ENCODE assay signal across 28 mouse cellular contexts in the genomic region with DNA sequence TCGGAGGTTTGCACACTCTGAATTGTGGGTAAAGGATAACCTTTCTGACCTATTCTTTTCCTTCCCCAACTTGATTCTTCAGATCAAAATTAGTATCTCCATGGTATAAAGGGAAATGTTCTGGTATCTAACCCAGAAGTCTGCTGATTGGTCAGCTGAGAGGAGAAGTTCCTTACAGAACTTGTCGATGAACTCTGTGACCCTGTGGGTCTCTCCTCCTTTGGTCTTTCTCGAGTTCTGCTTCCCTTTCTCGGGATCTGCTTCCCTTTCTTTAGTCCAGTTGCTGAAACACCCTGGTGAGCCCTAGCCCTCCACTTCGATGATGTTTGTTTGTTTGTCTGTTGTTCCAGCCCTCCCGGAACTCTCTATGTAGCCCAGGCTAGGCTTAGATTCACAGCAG. TPM values are rescaled to one million over a fixed set of nuclear protein-coding genes. Genes with fewer than 3 reads are reported as not detected.
DNase-seq lines count a peak whose midpoint lies in the region; ATAC-seq and TF ChIP-seq lines count a peak whose summit lies in the region.
"Had no signal": no experiment of that assay in that cellular context is flagged by ENCODE, and none has a peak within 500 bp of the region (broad histone marks: within the 10 kb centered on the region; RNA-seq: fewer than 3 reads in every experiment).

No protein-coding gene starts in this region.

- H3K4me2 ChIP-seq in liver, postnatal 0 days (ENCODE audit: low read depth, low read length), result no peak overlapping the region
- no peak overlapping the region for H3K4me2 ChIP-seq in liver, embryonic 11.5 days
- H3K4me2 ChIP-seq: embryonic facial prominence, embryonic 12.5 days; heart, embryonic 12.5 days; hindbrain, embryonic 13.5 days; limb, embryonic 13.5 days; liver, embryonic 15.5 days; midbrain, embryonic 11.5 days had no signal

- no peak overlapping the region for H3K9ac ChIP-seq in liver, postnatal 0 days (replicated peaks)
- no peak overlapping the region for H3K9ac ChIP-seq in liver, embryonic 11.5 days (ENCODE audit: low read depth, low read length)
- H3K9ac ChIP-seq: embryonic facial prominence, embryonic 12.5 days; forebrain, postnatal 0 days; heart, embryonic 12.5 days; hindbrain, embryonic 13.5 days; limb, embryonic 13.5 days; liver, embryonic 15.5 days had no signal

- H3K27me3 ChIP-seq in liver, postnatal 0 days (ENCODE audit: insufficient read depth, low read length), result no peaks in the 10 kb centered on the region
- no peaks in the 10 kb centered on the region for H3K27me3 ChIP-seq in liver, embryonic 11.5 days (replicated peaks; ENCODE audit: control insufficient read depth, insufficient read depth, low read length)
- H3K27me3 ChIP-seq: embryonic facial prominence, embryonic 12.5 days; heart, embryonic 12.5 days; hindbrain, embryonic 13.5 days; limb, embryonic 13.5 days; liver, embryonic 15.5 days had no signal

- no peak overlapping the region for H3K4me3 ChIP-seq in liver, postnatal 0 days (ENCODE audit: low read depth, low read length)
- no peak overlapping the region for H3K4me3 ChIP-seq in liver, embryonic 11.5 days (ENCODE audit: low read depth, low read length)
- H3K4me3 ChIP-seq: embryonic facial prominence, embryonic 12.5 days; heart, embryonic 12.5 days; hindbrain, embryonic 13.5 days; limb, embryonic 13.5 days; liver, embryonic 15.5 days had no signal

- TF ChIP-seq EP300 in liver, postnatal 0 days (IDR thresholded peaks at IDR 0.05; ENCODE audit: low read depth), result no peak

- ATAC-seq in liver, postnatal 0 days, result peak; percentile 44; the same call in 1 of the 2 replicates
- ATAC-seq in liver, embryonic 11.5 days (replicated peaks; ENCODE audit: low FRiP score), result no peak
- peak; percentile 60; the same call in 1 of the 2 replicates for ATAC-seq in common myeloid progenitor, adult 5-6 weeks (replicated peaks; ENCODE audit: low read depth, poor library complexity, severe bottlenecking)
- ATAC-seq: CD4-positive, CD25-positive, alpha-beta regulatory T cell, adult 4 months; forebrain, postnatal 0 days had no signal

- peak; percentile 4 to 48 for DNase-seq in heart, adult 9 months (ENCODE audit: low spot score in 2 of 2)
- no peak for DNase-seq in heart, postnatal 36 days
- no peak for DNase-seq in liver, postnatal 0 days
- no peak for DNase-seq in liver, embryonic 11.5 days (ENCODE audit: low spot score)
- peak; percentile 24 to 42 for DNase-seq in monocyte, adult 2 months (ENCODE audit: low read depth in 1 of 2, low spot score in 2 of 2)
- no peak for DNase-seq in testis, postnatal 10 days (ENCODE audit: low spot score)
- DNase-seq: adrenal gland, postnatal 25 days; cerebellum, postnatal 10 days; forebrain, postnatal 0 days; gastrocnemius, postnatal 36 days; heart, postnatal 10 days; kidney, adult 8-10 months; kidney, postnatal 25 days; lung, postnatal 4 days; thymus, postnatal 14 days had no signal

- TF ChIP-seq CTCF in liver, postnatal 0 days (IDR thresholded peaks at IDR 0.05; ENCODE audit: low read depth), result no peak

- WGBS in liver, postnatal 0 days (ENCODE audit: insufficient replicate concordance), result 43% methylated on average over 6 of the region's 6 CpGs
- 48% methylated on average over 6 of the region's 6 CpGs for WGBS in liver, embryonic 11.5 days

- no peaks in the 10 kb centered on the region for H3K36me3 ChIP-seq in liver, postnatal 0 days (replicated peaks; ENCODE audit: insufficient read depth, low read length)
- H3K36me3 ChIP-seq in liver, embryonic 11.5 days (ENCODE audit: control insufficient read depth, insufficient read depth, low read length), result no peaks in the 10 kb centered on the region
- H3K36me3 ChIP-seq: embryonic facial prominence, embryonic 12.5 days; heart, embryonic 12.5 days; hindbrain, embryonic 13.5 days; limb, embryonic 13.5 days; liver, embryonic 15.5 days had no signal

- H3K9me3 ChIP-seq in liver, postnatal 0 days (ENCODE audit: low read length), result no peaks in the 10 kb centered on the region
- H3K9me3 ChIP-seq in liver, embryonic 11.5 days (ENCODE audit: control insufficient read depth, low read length), result no peaks in the 10 kb centered on the region
- H3K9me3 ChIP-seq: embryonic facial prominence, embryonic 12.5 days; heart, embryonic 12.5 days; hindbrain, embryonic 13.5 days; limb, embryonic 13.5 days; liver, embryonic 15.5 days had no signal

- no peaks in the 10 kb centered on the region for H3K4me1 ChIP-seq in liver, postnatal 0 days (ENCODE audit: insufficient read depth)
- no peaks in the 10 kb centered on the region for H3K4me1 ChIP-seq in liver, embryonic 11.5 days (replicated peaks; ENCODE audit: control insufficient read depth, insufficient read depth, low read length)
- H3K4me1 ChIP-seq: embryonic facial prominence, embryonic 12.5 days; heart, embryonic 12.5 days; hindbrain, embryonic 13.5 days; limb, embryonic 13.5 days; liver, embryonic 15.5 days had no signal

- no peak overlapping the region for H3K27ac ChIP-seq in liver, postnatal 0 days (ENCODE audit: low read depth)
- H3K27ac ChIP-seq in liver, embryonic 11.5 days (ENCODE audit: low read depth, low read length), result no peak overlapping the region
- H3K27ac ChIP-seq: embryonic facial prominence, embryonic 12.5 days; hindbrain, embryonic 13.5 days; limb, embryonic 13.5 days; liver, embryonic 15.5 days had no signal

- intact Hi-C loops in heart, postnatal 36 days (cut with DNase I), result no loop called here

RNA-seq across cellular contexts. Expression of gene Art2b, which starts 22.4 kb away (rescaled TPM):
- total RNA-seq in heart, postnatal 36 days (2021), result not detected
- polyA plus RNA-seq in liver, postnatal 0 days (2015; fragmentation: Nextera tagmentation; extraction: Ambion mirVana), result 0.05 and 0.07 TPM in 2 replicates
- polyA plus RNA-seq in liver, embryonic 11.5 days (2014; fragmentation: Nextera tagmentation; extraction: Ambion mirVana), result not detected in 2 replicates
- not detected in 2 replicates for total RNA-seq in common myeloid progenitor, adult 5-6 weeks (2017)
- total RNA-seq: adrenal gland, postnatal 25 days; forebrain, postnatal 0 days; gastrocnemius, postnatal 36 days; heart, postnatal 10 days; left cerebral cortex, adult 18-20 months; left cerebral cortex, postnatal 25 days; midbrain, postnatal 0 days had no signal
- polyA plus RNA-seq: embryonic facial prominence, embryonic 12.5 days; forebrain, embryonic 11.5 days; forebrain, postnatal 0 days; heart, embryonic 12.5 days; hindbrain, embryonic 13.5 days; limb, embryonic 13.5 days; liver, embryonic 15.5 days; midbrain, embryonic 11.5 days; midbrain, postnatal 0 days; neural tube, embryonic 11.5 days had no signal

RNA-seq across cellular contexts. Expression of gene Clpb, which starts 55.6 kb away (rescaled TPM):
- 10 to 100 TPM; 71.6 to 81.0 TPM for total RNA-seq in heart, postnatal 36 days (2021)
- 15.1 and 16.3 TPM in 2 replicates for polyA plus RNA-seq in liver, postnatal 0 days (2015; fragmentation: Nextera tagmentation; extraction: Ambion mirVana)
- 51.3 and 54.7 TPM in 2 replicates for polyA plus RNA-seq in liver, embryonic 11.5 days (2014; fragmentation: Nextera tagmentation; extraction: Ambion mirVana)
- total RNA-seq in common myeloid progenitor, adult 5-6 weeks (2017), result 29.2 TPM in 2 replicates

Comparison
In these comparisons a context has a peak if more than half of its experiments do, and no peak if none do; other contexts are left out.
1. DNase-seq: peak in heart, adult 9 months (2 of 2) and monocyte, adult 2 months (2 of 2); none in heart, postnatal 36 days (0 of 2), liver, postnatal 0 days (single experiment), liver, embryonic 11.5 days (single experiment) and testis, postnatal 10 days (single experiment).